Mouse (Mus musculus): ENCODE results near the gene Hist1h2br. TPM values are rescaled to one million over a fixed set of nuclear protein-coding genes. Genes with fewer than 3 reads are reported as not detected.
"Not testable (repeated sequence)": the region's sequence is repeated elsewhere in the genome, so short reads cannot be mapped to it uniquely, and the experiment has no call there.

Gene Hist1h2br
- total RNA-seq, 2 experiments from 2014 or later = 207 to 269 TPM

DNA sequence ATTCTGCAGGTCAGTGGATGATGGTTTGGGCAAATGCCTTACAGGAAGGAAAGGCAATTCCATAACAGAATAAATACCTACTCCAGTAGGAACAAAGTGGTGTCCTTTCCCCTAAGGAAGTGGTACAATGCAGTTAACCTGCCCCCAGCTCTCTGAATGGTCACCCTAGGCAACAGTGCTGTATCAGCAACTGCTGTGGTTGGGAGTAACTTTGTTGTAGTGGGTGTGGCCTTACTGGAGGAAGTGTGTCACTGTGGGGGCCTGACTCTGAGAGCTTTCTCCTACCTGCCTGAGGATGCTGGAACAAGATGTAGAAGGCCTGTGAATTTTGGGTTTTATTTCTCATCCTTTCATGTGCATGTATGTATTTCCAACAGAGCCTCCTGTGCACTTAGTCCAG lies 12.8 kb downstream of the Hist1h2br start:
- DNase-seq = not testable (repeated sequence)

DNA sequence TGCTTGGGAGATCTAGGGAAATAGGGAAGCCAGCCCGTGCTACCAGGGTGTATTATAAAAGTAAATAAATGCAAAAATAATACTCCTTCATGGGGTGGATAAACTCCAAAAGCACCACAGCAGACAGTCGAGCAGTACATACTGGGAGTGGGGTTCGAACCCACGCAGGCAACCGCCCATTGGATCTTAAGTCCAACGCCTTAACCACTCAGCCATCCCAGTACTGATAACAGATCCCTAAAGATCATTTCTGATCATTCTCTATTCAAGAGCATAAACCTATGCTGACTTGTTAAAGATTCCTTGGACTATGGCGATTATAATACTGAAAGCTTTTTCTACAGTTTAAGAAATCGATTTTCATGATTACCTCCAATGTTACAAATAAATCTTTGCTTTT lies 14.3 kb downstream of the Hist1h2br start:
- no peak for DNase-seq

DNA sequence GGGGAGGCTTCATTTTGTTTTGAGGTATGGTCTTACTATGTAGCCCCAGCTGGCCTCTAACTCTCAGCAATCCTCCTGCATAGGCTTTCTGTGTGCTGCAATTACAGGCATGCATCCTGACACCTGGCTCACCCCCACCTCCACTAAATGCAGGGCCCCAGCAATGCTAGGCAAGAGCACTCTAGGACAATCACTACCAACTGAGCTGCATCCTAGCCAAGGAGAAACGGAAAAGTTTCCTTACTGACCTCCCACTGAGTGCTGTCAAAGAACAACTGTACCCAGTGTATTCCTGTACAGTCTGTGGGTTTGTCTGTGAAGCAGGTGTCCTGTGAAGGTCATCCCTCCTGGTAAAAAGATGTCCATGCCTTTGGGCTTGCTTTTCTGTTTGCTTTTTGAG lies 17.2 kb downstream of the Hist1h2br start:
- not testable (repeated sequence) for DNase-seq

DNA sequence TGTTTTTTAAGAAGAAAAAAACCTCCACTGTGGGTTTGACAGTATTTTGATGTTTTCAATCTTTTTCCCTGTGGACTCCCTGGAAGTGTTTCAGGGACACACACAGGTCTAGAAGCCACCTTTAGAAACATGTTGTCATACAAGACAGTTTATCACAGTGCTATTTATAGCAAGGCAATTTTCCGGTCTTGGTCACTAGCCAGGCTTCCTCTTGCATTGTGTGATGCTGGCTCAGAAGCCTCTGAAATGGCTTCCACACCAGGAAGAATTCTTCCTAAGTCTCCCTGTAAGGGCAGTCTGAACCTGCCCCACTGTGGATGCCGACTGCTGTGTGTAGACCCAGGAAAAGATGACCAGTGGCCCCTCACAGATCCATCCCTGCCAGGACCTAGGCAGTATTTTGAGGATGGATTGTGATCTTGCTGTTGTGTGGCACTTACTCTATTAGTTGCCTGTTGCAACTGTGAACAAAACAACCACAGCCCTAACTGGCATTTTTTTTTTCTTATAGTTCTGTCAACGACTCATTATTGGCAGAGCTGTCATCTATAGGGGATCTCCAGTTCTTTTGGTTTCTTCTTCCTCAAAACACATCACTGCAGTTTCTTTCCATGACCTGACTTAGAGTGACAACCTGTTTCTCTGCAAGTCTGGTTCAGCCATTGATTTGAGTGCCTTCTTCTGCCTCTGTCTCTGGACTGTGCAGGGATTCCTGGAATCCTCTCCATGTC lies 18.8 kb downstream of the Hist1h2br start:
- DNase-seq = peak; percentile 19

DNA sequence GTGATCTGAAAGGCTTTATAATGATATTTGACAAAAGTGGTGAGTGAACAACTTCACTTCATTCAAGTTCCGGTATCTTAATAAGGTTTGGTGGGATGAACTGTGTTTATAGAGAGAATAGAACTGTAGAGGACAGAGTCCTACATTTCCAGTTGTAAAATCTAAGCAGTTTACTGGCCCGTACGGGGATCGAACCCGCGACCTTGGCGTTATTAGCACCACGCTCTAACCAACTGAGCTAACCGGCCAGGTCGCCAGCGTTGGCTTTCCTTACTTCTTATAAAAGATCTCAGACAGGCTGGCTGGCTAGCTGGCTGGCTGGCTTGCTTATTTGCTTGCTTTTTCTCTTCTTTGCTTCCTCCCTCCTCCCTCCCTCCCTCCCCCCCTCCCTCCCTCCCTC lies 21.6 kb downstream of the Hist1h2br start:
- DNase-seq = peak; percentile 71

DNA sequence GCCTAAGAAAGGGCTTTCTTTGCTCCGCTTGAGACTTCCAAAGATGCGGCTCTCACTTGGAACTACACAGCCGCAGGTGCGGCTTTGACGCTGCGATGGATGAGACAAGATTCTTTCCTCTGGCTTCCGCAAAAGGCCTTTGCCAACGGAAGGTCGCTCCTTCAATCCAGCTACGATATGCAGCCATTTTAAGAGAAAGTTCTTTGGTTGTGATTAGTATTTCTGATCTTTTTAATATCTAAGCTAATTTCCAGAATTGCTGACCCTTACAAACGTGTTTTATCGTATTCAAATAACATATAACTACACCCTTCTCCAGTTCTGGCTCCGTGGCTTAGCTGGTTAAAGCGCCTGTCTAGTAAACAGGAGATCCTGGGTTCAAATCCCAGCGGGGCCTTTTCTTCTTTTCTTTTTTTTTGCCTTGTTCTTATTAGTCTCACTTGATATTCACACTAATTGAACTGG lies 22.2 kb downstream of the Hist1h2br start:
- peak; percentile 19 for DNase-seq

DNA sequence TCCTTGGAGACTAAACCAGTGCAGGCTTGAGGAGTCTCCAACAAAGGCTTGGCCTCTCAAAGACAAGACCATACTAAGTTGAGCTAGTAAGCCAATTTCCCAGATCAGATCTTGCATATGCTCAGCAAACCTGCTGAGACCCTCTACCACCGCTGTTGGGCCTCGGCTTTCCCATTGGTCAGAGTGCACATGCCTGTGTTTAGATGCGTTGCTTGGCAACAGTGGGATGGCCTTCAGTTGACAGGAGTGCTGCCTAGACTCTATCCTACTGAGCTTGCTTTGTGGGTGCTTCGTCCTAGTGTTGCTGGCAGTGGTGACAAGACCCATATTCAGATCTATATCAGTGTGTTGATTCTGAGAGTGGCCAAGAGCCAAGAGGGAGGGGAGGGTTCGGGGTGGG lies 28.1 kb downstream of the Hist1h2br start:
- no peak for DNase-seq

DNA sequence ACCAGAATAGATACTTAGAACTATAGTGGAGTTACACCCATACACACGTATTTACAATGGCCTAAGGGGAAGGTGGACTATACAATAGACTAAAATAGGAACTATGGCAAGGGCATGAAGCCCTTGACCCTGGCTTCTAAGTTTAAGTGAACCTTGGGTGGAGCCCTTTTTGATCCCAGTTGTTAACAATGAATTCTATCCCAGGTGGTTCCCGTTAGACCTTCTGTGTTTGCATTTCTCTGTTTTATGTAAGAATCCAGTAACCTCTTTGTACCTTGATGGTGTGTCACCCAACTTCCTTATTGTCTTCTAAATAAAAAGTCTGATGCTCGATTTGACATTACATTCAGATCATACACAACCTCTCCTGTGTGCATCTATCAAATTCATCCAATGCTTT lies 32.0 kb downstream of the Hist1h2br start:
- DNase-seq = not testable (repeated sequence)

DNA sequence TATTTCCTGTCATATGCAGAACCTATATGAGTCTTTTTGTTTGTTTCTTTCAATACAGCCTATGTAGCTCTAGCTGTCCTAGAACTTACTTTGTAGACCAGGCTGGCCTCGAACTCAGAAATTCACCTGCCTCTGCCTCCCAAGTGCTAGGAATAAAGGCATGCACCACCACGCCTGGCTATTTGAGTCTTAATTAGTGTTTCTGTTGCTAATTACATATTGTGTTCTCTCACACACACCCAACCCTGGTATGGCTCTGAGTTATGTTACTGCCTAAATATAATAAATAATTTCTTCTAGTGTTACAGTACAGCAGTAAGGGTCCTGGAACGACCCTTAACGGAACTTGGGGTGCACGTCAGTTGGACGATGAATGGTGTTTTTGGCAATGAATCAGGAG lies 47.2 kb downstream of the Hist1h2br start:
- DNase-seq = no peak

DNA sequence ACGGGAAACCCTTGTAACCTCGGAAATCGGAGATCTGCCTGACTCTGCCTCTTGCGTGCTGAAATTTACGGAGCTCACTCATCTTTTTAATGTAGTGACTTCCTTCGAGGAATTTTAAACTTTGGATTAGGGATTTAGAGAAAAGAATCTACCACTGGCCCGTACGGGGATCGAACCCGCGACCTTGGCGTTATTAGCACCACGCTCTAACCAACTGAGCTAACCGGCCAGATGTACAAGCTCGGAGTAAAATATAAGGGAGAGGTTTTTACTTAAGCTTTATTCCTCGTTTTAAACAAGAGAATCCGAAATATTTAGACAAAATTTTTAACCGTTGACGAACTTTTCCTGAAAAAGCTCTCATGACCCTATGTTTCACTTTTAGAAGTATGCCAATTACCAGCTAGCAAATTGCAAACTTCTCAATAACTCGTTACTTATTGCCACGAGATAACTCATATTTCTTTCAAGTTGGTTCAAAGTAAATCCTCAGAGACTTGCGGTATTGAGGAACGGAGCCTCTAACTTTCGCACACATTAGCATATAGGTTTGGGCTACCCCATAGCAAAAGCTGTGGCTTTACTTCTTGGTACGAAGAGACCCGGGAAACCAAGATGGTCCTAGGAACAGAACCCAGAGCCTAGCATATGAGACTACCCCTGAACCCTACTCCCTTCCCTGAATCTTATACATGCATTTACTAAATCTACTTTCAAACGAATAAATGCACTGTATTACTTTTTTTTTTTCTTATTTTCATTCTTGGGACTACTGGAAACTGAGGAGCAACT lies 48.5 kb downstream of the Hist1h2br start:
- DNase-seq = peak; percentile 30

DNA sequence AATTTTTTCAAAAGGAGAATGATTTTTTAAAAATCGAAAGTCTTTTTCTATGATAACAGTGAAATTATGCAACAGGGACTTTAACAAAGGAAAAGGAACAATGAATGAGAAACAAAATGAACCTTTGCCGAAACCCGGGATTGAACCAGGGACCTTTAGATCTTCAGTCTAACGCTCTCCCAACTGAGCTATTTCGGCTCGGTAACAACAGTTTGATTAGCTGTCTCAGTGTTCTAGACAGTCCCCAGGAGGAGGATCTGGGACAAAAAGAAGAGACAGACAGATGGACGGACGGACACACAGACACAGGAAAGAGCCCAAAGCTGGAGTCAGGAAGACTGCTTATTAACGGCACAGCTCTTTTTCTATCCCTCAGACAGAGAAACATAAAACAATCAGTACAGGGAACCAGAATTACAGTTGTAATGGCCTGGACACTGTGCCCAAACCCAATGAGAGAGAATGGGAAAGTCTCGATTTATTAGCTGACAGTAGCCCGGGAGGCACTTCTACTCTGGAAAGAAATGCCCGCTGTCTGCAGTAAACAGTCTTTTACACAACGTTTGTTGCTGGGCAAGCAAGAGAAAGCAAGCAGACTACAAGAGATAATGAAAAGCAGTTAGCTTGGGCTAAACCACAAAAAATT lies 49.3 kb downstream of the Hist1h2br start:
- DNase-seq = peak; percentile 47

DNA sequence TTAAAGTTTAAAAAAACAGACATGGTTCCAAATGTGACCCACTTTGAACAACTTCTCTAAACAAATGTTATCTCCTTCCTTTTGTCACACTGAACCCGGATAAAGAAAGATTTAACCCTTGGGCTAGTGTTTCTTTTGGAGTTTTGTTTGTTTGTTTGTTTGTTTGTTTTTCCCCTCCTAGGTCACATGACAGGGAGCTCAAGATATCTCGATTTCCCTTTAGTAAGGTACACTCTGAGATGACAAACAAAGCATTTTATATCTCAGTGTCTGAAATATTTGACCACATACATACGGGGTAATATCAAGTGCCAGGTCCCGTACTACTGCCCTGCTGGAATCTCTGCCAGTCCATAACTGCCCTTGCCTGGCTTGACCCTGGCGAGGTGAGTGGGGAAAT lies 49.9 kb downstream of the Hist1h2br start:
- no peak for DNase-seq

DNA sequence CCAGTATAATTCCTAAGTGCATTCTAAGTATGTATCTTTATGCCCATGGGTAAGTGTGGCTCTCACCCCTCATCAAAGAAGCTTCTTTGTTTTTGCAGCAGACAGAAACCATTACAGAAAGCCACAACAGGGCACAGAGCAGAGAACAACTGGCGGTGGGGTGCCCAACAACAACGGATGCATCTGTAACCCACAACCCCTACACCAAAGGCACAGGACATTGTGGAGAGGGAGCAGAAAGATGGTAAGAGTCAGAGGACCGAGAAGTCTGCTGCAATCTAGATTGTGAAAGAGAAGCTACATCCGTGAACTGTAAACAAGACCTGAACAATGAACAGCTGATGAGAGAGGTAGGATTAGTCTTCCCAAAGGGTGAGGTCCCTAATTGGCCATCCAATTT lies 51.0 kb downstream of the Hist1h2br start:
- no peak for DNase-seq

Small RNAs within 50 kb of the gene (microRNA-seq; reads per million reads assigned to microRNA genes)
- gene Gm19658 (not detected), gene Gm44346 (not detected), gene Gm44466 (not detected)

Other genes starting within 250 kb of the Hist1h2br start
- gene Olfr1362, start 219.7 kb upstream of the Hist1h2br start, total RNA-seq (2021) = not detected
- gene Olfr11, start 191.2 kb upstream of the Hist1h2br start, total RNA-seq (2021) = not detected
- not detected for gene Olfr1361, start 170.4 kb upstream of the Hist1h2br start, total RNA-seq (2021)
- gene Olfr1360, start 156.3 kb upstream of the Hist1h2br start, total RNA-seq (2021) = not detected
- gene Olfr1359, start 135.6 kb upstream of the Hist1h2br start, total RNA-seq (2021) = not detected
- 100 to 1,000 TPM; 284 to 352 TPM for gene Hist1h2bl, start 117.6 kb upstream of the Hist1h2br start, total RNA-seq (2021)
- gene Hist1h2ai, start 117.3 kb upstream of the Hist1h2br start, total RNA-seq (2021) = 100 to 1,000 TPM; 304 to 363 TPM
- gene Hist1h3h, start 116.1 kb upstream of the Hist1h2br start, total RNA-seq (2021) = 100 to 1,000 TPM; 397 to 474 TPM
- 100 to 1,000 TPM in 1 of 2 experiments, 10 to 100 TPM in 1; 83.1 to 103 TPM for gene Hist1h2bm, start 111.7 kb upstream of the Hist1h2br start, total RNA-seq (2021)
- 10 to 100 TPM; 63.1 to 70.2 TPM for gene Hist1h4j, start 98.7 kb upstream of the Hist1h2br start, total RNA-seq (2021)
- gene Hist1h4k, start 83.2 kb upstream of the Hist1h2br start, total RNA-seq (2021) = 100 to 1,000 TPM; 688 to 818 TPM
- gene Hist1h2ak, start 79.9 kb upstream of the Hist1h2br start, total RNA-seq (2021) = 100 to 1,000 TPM; 111 to 143 TPM
- gene Hist1h2bn, start 79.6 kb upstream of the Hist1h2br start, total RNA-seq (2021) = 100 to 1,000 TPM; 174 to 201 TPM
- 100 to 1,000 TPM; 179 to 219 TPM for gene Hist1h1b, start 53.1 kb upstream of the Hist1h2br start, total RNA-seq (2021)
- gene Hist1h3i, start 50.4 kb upstream of the Hist1h2br start, total RNA-seq (2021) = 100 to 1,000 TPM; 296 to 332 TPM
- gene Hist1h2an, start 46.5 kb upstream of the Hist1h2br start, total RNA-seq (2021) = 10 to 100 TPM; 69.2 to 73.2 TPM
- gene Hist1h2bp, start 46.3 kb upstream of the Hist1h2br start, total RNA-seq (2021) = 100 to 1,000 TPM; 111 to 134 TPM
- gene Hist1h2bq, start 23.5 kb upstream of the Hist1h2br start, total RNA-seq (2021) = 100 to 1,000 TPM; 207 to 275 TPM
- gene Hist1h2ao, start 23.3 kb upstream of the Hist1h2br start, total RNA-seq (2021) = not detected
- 100 to 1,000 TPM; 590 to 593 TPM for gene Hist1h4m, start 22.0 kb upstream of the Hist1h2br start, total RNA-seq (2021)
- 100 to 1,000 TPM in 1 of 2 experiments, 10 to 100 TPM in 1; 81.5 to 146 TPM for gene Hist1h4n, start 1.5 kb upstream of the Hist1h2br start, total RNA-seq (2021)
- gene Hist1h2ap, start 236 bp upstream of the Hist1h2br start, total RNA-seq (2021) = 100 to 1,000 TPM; 430 to 536 TPM
- gene Zfp184, start 111.4 kb downstream of the Hist1h2br start, total RNA-seq (2021) = 1 to 10 TPM; 2.0 to 2.4 TPM
- not detected for gene Pom121l2, start 147.5 kb downstream of the Hist1h2br start, total RNA-seq (2021)
- gene Prss16, start 176.0 kb downstream of the Hist1h2br start, total RNA-seq (2021) = not detected
- 100 to 1,000 TPM; 239 to 319 TPM for gene Hist1h2ah, start 201.8 kb downstream of the Hist1h2br start, total RNA-seq (2021)
- 100 to 1,000 TPM; 299 to 338 TPM for gene Hist1h2bk, start 202.1 kb downstream of the Hist1h2br start, total RNA-seq (2021)
- 100 to 1,000 TPM; 136 to 154 TPM for gene Hist1h4i, start 207.6 kb downstream of the Hist1h2br start, total RNA-seq (2021)
- 100 to 1,000 TPM; 237 to 260 TPM for gene Hist1h2ag, start 209.2 kb downstream of the Hist1h2br start, total RNA-seq (2021)
- 100 to 1,000 TPM; 170 to 209 TPM for gene Hist1h2bj, start 209.5 kb downstream of the Hist1h2br start, total RNA-seq (2021)

Measured in adrenal gland, postnatal 10 days (tissue).